Mouse (Mus musculus) embryonic facial prominence, embryonic 10.5 days (tissue): ENCODE measurements at regions not wholly inside any gene's neighbourhood (a gene's known extent, or its start where the extent isn't known, plus 50 kb on each side); places are given as distances from the start of the nearest gene placed in this dataset.

Source experiments
- DNase-seq: peaks from one replicate; pipeline ENCODE4 v3.0.0-alpha.2; 2017; ENCODE audit warnings: low spot score
- H3K27ac ChIP-seq: fragments of 300-500 bp; sonication (generic); replicated peaks from 2 replicates; pipeline ENCODE4 v1.5.1; 2016; ENCODE audit warnings: mild to moderate bottlenecking
- H3K27me3 ChIP-seq: fragments of 300-500 bp; sonication (generic); replicated peaks from 2 replicates; pipeline ENCODE4 v1.6.1; 2016; ENCODE audit warnings: low read depth, mild to moderate bottlenecking; ENCODE audit not compliant: poor library complexity, severe bottlenecking
- H3K36me3 ChIP-seq: fragments of 300-500 bp; sonication (generic); replicated peaks from 2 replicates; pipeline ENCODE4 v1.6.1; 2016; ENCODE audit warnings: mild to moderate bottlenecking, moderate library complexity
- H3K4me1 ChIP-seq: fragments of 300-500 bp; sonication (generic); 2 replicates; pipeline ENCODE4 v1.6.1; 2016
- H3K4me3 ChIP-seq: fragments of 300-500 bp; sonication (generic); 2 replicates; pipeline ENCODE4 v1.5.1; 2016; ENCODE audit warnings: mild to moderate bottlenecking, moderate library complexity
- H3K9me3 ChIP-seq: fragments of 300-500 bp; sonication (generic); 2 replicates; pipeline ENCODE4 v1.6.1; 2016; ENCODE audit warnings: mild to moderate bottlenecking
- WGBS: fragments of 180-500 bp; shearing (Covaris S2); methylation state at CpG from one replicate; pipeline ENCODE4 v1.1.7; 2016; 5-methylcytosine and 5-hydroxymethylcytosine counted together

DNA sequence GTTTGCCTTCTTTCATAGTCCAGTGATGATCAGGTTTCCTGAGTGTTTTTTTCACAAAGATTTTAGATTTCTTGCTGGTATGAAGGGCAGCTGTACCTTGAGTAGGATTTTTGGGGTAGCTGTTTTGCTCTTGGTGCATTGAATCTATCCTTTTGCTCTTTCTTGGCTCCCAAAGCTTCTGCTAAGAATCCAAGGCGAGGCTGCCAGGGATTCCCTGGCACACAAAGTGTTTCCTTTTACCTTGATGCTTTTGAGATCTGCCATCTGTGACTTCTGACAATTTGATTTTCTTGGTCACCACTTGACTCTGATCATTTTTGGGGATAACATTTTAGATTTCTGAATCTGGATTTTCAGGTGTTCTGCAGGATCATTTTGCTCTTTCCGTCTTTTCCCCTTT, 144.3 kb upstream of the Ghitm start:
- Histone ChIP-seq H3K4me3 (no peak overlapping the region), H3K36me3 (no peaks in the 10 kb centered on the region), H3K27ac (no peak overlapping the region), H3K27me3 (no peaks in the 10 kb centered on the region), H3K4me1 (peaks cover 5% of the 10 kb centered on the region), H3K9me3 (no peaks in the 10 kb centered on the region)
- 82% methylated on average over 2 of the region's 2 CpGs for WGBS
- DNase-seq = no peak

DNA sequence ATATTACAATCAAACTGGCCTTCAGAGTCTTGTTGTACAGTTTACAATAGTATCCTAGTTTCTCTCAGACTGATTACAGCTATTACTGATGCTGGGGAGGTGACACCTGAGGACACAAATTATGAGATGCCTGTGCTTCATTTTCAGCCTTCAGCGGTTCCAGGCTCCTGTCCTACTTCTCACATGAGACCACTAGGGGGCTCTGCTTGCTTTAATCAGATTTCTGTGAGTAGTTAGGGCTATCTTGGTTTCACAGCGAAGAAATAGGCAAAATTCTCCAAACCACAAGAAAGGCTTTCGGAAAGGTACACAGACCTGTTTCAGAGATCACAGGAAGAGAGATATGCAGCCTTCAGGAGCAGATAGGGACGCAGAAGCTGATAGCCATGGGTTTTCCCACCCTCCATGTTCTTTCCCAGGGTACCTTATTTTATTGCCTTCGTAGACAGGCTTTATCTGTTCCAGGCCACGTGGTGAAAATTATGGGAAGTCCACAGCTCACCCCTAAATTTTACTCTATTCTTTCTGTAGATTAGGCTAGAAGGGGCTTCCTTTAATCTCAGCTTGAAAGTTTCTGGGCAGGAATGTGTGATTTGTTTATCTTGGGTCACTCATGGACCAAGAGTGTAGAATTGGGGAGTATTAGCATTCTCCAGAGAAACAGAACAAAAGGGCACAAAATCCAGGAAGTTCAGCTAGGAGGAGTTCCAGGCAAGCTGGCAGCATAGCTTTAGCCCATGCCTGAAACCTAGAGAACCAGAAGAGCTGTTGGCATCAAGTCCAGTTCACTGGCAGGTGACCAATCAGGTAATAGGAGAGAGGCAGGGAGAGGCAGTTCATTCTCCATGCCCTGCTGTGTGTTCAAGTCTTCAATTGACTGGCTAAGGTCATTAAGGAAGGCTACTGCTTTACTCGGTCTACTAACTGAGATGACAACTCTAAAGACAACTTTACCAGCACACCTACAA, 141.9 kb upstream of the Ghitm start:
- Histone ChIP-seq H3K36me3 (no peaks in the 10 kb centered on the region), H3K27ac (no peak overlapping the region), H3K4me3 (no peak overlapping the region), H3K4me1 (no peaks in the 10 kb centered on the region), H3K27me3 (no peaks in the 10 kb centered on the region), H3K9me3 (no peaks in the 10 kb centered on the region)
- WGBS = 67% methylated on average over 7 of the region's 7 CpGs
- DNase-seq = peak; percentile 18

DNA sequence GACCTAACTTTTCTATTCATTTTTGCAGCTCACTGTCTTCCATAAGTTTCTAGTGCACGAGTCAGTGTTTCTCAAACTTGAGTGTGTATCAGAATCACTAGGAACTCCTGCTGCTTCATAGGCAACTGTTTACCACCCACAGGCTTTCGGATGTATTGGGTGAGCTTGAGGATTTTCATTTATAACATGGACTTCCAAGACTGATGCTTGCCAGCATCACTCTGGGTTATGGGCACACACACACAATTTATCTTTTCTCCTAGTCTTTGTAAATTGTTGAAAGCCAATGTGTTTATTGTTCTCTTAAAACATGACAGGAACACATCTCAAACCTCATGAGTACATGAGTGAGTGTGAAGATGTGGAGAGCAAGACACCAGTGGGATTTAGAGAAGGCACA, 137.0 kb upstream of the Ghitm start:
- no peak for DNase-seq
- Histone ChIP-seq H3K4me1 (peaks cover 10% of the 10 kb centered on the region), H3K27ac (no peak overlapping the region), H3K9me3 (no peaks in the 10 kb centered on the region), H3K4me3 (no peak overlapping the region), H3K36me3 (no peaks in the 10 kb centered on the region), H3K27me3 (no peaks in the 10 kb centered on the region)
- 79% methylated on average over 2 of the region's 2 CpGs for WGBS

DNA sequence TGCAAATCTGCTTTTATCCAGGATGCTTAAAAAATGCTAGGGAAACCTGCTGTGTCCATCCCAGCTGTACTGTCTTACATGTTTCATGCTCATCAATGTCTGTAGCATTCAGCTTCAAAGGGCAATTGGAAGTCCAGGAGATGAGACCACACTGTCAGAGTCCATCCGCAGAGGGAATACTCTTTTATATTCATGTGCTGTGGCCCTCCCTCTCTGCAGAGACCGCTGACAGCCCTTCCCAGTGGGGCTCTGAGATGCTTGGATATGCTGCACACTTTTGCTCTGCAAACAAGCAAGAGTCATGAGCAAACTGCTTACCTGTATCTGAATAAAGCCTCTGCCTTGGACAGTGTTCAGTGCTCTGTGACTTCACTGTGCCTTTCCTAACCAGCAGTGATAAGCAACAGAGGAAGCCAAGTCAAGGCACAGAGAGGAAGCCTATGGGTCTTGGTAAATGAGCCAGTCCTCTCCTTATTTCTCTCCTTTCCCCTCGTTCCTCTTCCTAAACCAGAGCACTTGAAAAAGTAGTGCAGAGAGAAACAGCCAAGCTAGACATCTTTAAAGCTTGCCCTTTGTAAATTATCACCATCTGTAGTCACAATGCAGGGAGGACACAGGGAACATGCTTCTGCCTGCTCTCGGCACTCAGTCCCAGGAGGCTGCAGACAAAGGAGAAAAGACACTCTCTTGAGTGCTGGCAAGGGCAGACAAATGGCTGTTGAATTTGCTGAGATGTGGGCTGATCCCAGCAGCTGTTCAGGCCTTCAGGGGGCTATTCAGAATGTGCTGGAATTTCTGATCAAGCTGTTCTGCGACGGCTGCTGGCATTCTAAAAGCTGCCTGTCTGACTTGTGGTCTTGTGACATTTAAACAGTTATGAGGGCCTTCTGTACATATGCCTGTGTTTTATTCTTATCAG, 136.2 kb upstream of the Ghitm start:
- Histone ChIP-seq H3K27me3 (no peaks in the 10 kb centered on the region), H3K27ac (peak overlapping the region; percentile 48), H3K4me1 (peaks cover 10% of the 10 kb centered on the region), H3K9me3 (no peaks in the 10 kb centered on the region), H3K36me3 (no peaks in the 10 kb centered on the region), H3K4me3 (no peak overlapping the region)
- WGBS = 33% methylated on average over 6 of the region's 6 CpGs
- peak; percentile 16 for DNase-seq

DNA sequence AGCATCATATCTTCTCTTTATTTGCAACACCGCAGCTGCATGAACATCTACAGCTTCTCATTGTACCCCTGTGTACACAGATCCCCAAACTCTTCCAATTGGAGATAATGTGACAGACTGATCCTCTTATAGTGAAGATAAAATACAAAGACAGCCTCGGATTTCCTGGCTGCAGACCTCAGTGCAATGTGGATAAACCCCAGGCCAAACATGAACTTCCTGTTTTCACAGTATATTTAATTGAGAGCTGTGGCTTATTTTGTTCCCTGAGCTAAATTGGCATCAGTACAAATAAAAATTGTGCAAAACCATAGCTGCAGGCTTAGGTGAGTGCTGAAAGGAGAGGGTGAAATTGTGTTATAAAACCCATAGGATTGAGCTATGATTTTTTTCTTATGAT, 134.8 kb upstream of the Ghitm start:
- 65% methylated on average over 2 of the region's 2 CpGs for WGBS
- Histone ChIP-seq H3K27ac (no peak overlapping the region), H3K27me3 (no peaks in the 10 kb centered on the region), H3K4me1 (peaks cover 10% of the 10 kb centered on the region), H3K4me3 (no peak overlapping the region), H3K9me3 (no peaks in the 10 kb centered on the region), H3K36me3 (no peaks in the 10 kb centered on the region)
- DNase-seq = no peak

DNA sequence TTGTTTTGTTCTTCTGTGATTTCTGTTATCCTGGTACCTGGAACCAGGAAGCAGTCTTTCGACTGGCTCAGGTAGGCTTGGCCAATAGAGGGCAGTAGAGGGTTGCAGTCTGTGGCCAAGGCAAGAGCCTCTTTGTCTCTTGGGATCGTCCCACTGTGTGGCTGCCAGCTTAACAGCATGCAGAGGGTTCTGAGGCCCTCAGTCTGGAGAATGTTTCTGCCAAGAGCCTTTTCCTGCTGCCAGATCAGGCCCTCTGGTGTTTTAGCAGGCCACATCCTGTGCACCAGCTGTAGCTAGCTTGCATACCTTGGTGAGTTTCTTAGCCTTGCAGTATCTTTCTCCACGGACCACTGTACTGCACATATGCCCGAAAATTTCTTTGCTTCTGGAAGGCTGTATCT, 103.6 kb upstream of the Ghitm start:
- no peaks in the 10 kb centered on the region for H3K9me3 ChIP-seq
- peaks cover 4% of the 10 kb centered on the region; the same call in 1 of the 2 replicates for H3K4me1 ChIP-seq
- H3K36me3 ChIP-seq = no peaks in the 10 kb centered on the region
- no peaks in the 10 kb centered on the region for H3K27me3 ChIP-seq
- no peak overlapping the region for H3K4me3 ChIP-seq
- peak; percentile 77 for DNase-seq
- peak overlapping the region; percentile 67 for H3K27ac ChIP-seq
- 37% methylated on average over 4 of the region's 4 CpGs for WGBS

DNA sequence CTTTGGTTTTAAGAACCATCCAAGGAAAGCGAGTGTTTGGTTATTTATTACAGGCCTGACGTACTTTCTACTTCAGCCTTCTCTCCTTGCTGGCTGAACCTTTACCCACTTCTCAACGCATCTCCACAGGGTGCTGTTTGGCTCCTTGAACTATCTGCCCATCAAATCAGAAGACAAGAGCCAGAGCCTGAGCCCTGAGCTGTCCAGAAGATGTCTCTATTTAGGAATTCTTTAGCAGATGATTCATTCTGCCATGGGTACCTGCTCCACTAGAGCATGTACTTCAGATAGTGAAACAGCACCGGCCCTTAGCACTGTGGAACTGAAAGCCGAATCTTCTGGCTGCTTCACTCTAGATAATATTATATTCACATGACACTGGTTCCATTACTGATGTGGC, 102.1 kb upstream of the Ghitm start:
- no peak overlapping the region for H3K27ac ChIP-seq
- WGBS = 89% methylated on average over 5 of the region's 5 CpGs
- DNase-seq = no peak
- no peaks in the 10 kb centered on the region for H3K27me3 ChIP-seq
- no peaks in the 10 kb centered on the region for H3K9me3 ChIP-seq
- H3K36me3 ChIP-seq = no peaks in the 10 kb centered on the region
- no peak overlapping the region for H3K4me3 ChIP-seq
- H3K4me1 ChIP-seq = peaks cover 4% of the 10 kb centered on the region; the same call in 1 of the 2 replicates

DNA sequence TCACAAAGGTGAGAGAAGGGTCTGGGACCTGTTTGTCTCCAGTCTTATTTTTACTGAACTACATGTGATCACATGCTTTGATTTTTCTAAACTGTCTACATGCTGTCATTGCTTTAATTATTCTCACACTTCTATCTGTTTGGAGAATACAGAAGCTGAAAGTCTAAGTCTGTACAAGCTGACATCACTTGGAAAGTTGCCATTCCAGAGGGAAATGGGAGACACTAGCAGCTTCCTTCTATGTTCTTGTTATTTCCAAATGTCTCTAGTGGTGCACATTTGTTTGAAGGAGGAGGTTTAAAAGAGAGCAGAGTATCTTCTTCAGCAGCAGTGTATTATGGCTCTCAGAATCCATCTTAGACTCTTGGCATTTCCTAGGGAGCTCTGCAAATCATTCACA, 73.2 kb upstream of the Ghitm start:
- Histone ChIP-seq H3K27ac (no peak overlapping the region), H3K4me3 (no peak overlapping the region), H3K27me3 (no peaks in the 10 kb centered on the region)

DNA sequence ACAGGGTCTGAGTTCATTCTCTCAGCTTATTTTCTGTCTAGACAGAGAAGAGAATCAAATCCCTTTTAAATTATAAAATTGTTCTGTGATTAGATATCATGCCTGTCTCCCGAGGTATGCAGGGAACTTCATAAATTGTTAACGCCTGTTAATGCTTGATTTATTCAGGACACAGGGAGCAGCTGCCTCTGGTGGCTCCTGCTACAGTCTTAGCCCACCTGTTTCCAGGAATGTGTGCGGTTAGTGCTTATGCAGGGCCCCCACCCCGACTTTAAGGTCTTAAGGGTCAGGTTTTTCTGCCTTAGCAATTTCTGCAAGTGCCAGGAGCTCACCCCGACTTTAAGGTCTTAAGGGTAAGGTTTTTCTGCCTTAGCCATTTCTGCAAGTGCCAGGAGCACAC, 54.7 kb upstream of the Ghitm start:
- Histone ChIP-seq H3K9me3 (no peaks in the 10 kb centered on the region), H3K4me3 (no peak overlapping the region), H3K36me3 (no peaks in the 10 kb centered on the region), H3K27me3 (no peaks in the 10 kb centered on the region), H3K4me1 (no peaks in the 10 kb centered on the region), H3K27ac (no peak overlapping the region)
- WGBS = 81% methylated on average over 5 of the region's 5 CpGs
- DNase-seq = no peak

More for the DNA sequence above, 73.2 kb upstream of the Ghitm start:
- Histone ChIP-seq H3K9me3 (no peaks in the 10 kb centered on the region), H3K36me3 (no peaks in the 10 kb centered on the region), H3K4me1 (no peaks in the 10 kb centered on the region)
- DNase-seq = no peak
